Mouse (Mus musculus): ENCODE data around the gene Gm21992.

DNA sequence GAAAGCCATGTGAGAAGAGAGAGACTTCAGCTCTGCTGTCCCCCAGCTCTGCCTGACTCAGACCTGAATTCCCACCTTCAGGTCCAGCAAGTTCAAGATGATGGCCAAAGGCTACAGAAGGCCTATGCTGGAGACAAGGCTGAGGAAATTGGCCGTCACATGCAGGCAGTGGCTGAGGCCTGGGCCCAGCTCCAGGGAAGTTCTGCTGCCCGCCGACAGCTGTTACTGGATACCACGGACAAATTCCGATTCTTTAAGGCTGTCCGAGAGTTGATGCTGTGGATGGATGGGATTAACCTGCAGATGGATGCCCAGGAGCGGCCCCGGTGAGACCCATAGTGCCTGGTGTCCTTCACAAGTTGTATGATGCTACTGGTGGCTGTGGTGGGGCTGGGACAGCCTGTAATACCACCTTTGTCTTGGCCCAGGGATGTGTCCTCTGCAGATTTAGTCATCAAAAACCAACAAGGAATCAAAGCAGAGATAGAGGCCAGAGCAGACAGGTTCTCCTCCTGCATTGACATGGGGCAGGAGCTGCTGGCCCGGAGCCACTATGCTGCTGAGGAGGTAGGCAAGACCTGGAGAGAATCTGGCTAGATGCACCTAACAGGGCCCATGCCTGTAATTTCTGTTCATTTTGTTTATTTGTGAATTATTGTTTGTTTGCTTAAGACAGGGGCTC is 63.6 kb downstream of the Gm21992 start:
- TF ChIP-seq CTCF (IDR thresholded peaks at IDR 0.05; ENCODE audit: low read depth) (no peak), EP300 (IDR thresholded peaks at IDR 0.05; ENCODE audit: low read depth) (no peak)
